Mouse (Mus musculus): ENCODE measurements around the gene Cpox. TPM values are rescaled to one million over a fixed set of nuclear protein-coding genes. Genes with fewer than 3 reads are reported as not detected.

Cpox gene
- polyA plus RNA-seq, 1 experiment from 2014 or later, result 22.0 TPM

- DNase-seq (ENCODE audit: low spot score) (no peak), ATAC-seq (replicated peaks; ENCODE audit: low FRiP score) (no peak)
- Histone ChIP-seq H3K27me3 (ENCODE audit: control insufficient read depth, insufficient read depth, low read length) (no peaks in the 10 kb centered on the region), H3K36me3 (ENCODE audit: control insufficient read depth, insufficient read depth, low read length) (no peaks in the 10 kb centered on the region), H3K4me1 (replicated peaks; ENCODE audit: control insufficient read depth, insufficient read depth, low read length) (no peaks in the 10 kb centered on the region), H3K9ac (ENCODE audit: low read length) (no peak overlapping the region), H3K27ac (ENCODE audit: low read depth, low read length) (no peak overlapping the region), H3K9me3 (ENCODE audit: control insufficient read depth, low read length) (no peaks in the 10 kb centered on the region), H3K4me3 (ENCODE audit: low read depth, low read length) (no peak overlapping the region), H3K4me2 (ENCODE audit: low read depth, low read length, severe bottlenecking) (no peak overlapping the region)
- 92% methylated on average over 6 of the region's 6 CpGs for WGBS
Observed at GRCm38 (mm10) chr16:58682046-58682445, 12.0 kb downstream of the Cpox start.

- no peaks in the 10 kb centered on the region for H3K4me1 ChIP-seq (replicated peaks; ENCODE audit: control insufficient read depth, insufficient read depth, low read length)
- DNase-seq (ENCODE audit: low spot score) (no peak), ATAC-seq (replicated peaks; ENCODE audit: low FRiP score) (no peak)
- no peak overlapping the region for H3K27ac ChIP-seq (ENCODE audit: low read depth, low read length)
- H3K4me2 ChIP-seq (ENCODE audit: low read depth, low read length, severe bottlenecking), result no peak overlapping the region
- H3K9ac ChIP-seq (ENCODE audit: low read length), result no peak overlapping the region
- no peaks in the 10 kb centered on the region for H3K9me3 ChIP-seq (ENCODE audit: control insufficient read depth, low read length)
- no peaks in the 10 kb centered on the region for H3K36me3 ChIP-seq (ENCODE audit: control insufficient read depth, insufficient read depth, low read length)
- no peaks in the 10 kb centered on the region for H3K27me3 ChIP-seq (ENCODE audit: control insufficient read depth, insufficient read depth, low read length)
- H3K4me3 ChIP-seq (ENCODE audit: low read depth, low read length), result no peak overlapping the region
- WGBS, result 77% methylated on average over 7 of the region's 7 CpGs
Observed at GRCm38 (mm10) chr16:58682870-58683269, 12.8 kb downstream of the Cpox start.

GRCm38 (mm10) chr16:58683911-58684310 lies 13.8 kb downstream of the Cpox start:
- no peaks in the 10 kb centered on the region for H3K36me3 ChIP-seq (ENCODE audit: control insufficient read depth, insufficient read depth, low read length)
- H3K27me3 ChIP-seq (ENCODE audit: control insufficient read depth, insufficient read depth, low read length), result no peaks in the 10 kb centered on the region
- no peaks in the 10 kb centered on the region for H3K9me3 ChIP-seq (ENCODE audit: control insufficient read depth, low read length)
- H3K9ac ChIP-seq (ENCODE audit: low read length), result no peak overlapping the region
- no peaks in the 10 kb centered on the region for H3K4me1 ChIP-seq (replicated peaks; ENCODE audit: control insufficient read depth, insufficient read depth, low read length)
- DNase-seq (ENCODE audit: low spot score), result no peak
- no peak overlapping the region for H3K4me3 ChIP-seq (ENCODE audit: low read depth, low read length)
- WGBS, result 90% methylated on average over 4 of the region's 4 CpGs
- no peak for ATAC-seq (replicated peaks; ENCODE audit: low FRiP score)
- no peak overlapping the region for H3K4me2 ChIP-seq (ENCODE audit: low read depth, low read length, severe bottlenecking)
- no peak overlapping the region for H3K27ac ChIP-seq (ENCODE audit: low read depth, low read length)

GRCm38 (mm10) chr16:58684537-58684936 lies 14.4 kb downstream of the Cpox start:
- Histone ChIP-seq H3K9ac (ENCODE audit: low read length) (no peak overlapping the region), H3K4me2 (ENCODE audit: low read depth, low read length, severe bottlenecking) (no peak overlapping the region), H3K9me3 (ENCODE audit: control insufficient read depth, low read length) (no peaks in the 10 kb centered on the region), H3K36me3 (ENCODE audit: control insufficient read depth, insufficient read depth, low read length) (no peaks in the 10 kb centered on the region), H3K27me3 (ENCODE audit: control insufficient read depth, insufficient read depth, low read length) (no peaks in the 10 kb centered on the region), H3K27ac (ENCODE audit: low read depth, low read length) (no peak overlapping the region), H3K4me1 (replicated peaks; ENCODE audit: control insufficient read depth, insufficient read depth, low read length) (no peaks in the 10 kb centered on the region), H3K4me3 (ENCODE audit: low read depth, low read length) (no peak overlapping the region)
- no peak for DNase-seq (ENCODE audit: low spot score)
- no peak for ATAC-seq (replicated peaks; ENCODE audit: low FRiP score)

GRCm38 (mm10) chr16:58685548-58686537 lies 15.8 kb downstream of the Cpox start:
- H3K27me3 ChIP-seq (ENCODE audit: control insufficient read depth, insufficient read depth, low read length), result no peaks in the 10 kb centered on the region
- no peak overlapping the region for H3K9ac ChIP-seq (ENCODE audit: low read length)
- ATAC-seq (replicated peaks; ENCODE audit: low FRiP score) (no peak), DNase-seq (ENCODE audit: low spot score) (no peak)
- no peak overlapping the region for H3K27ac ChIP-seq (ENCODE audit: low read depth, low read length)
- H3K4me1 ChIP-seq (replicated peaks; ENCODE audit: control insufficient read depth, insufficient read depth, low read length), result no peaks in the 10 kb centered on the region
- WGBS, result 83% methylated on average over 20 of the region's 20 CpGs
- H3K36me3 ChIP-seq (ENCODE audit: control insufficient read depth, insufficient read depth, low read length), result no peaks in the 10 kb centered on the region
- H3K4me3 ChIP-seq (ENCODE audit: low read depth, low read length), result no peak overlapping the region
- H3K4me2 ChIP-seq (ENCODE audit: low read depth, low read length, severe bottlenecking), result no peak overlapping the region
- no peaks in the 10 kb centered on the region for H3K9me3 ChIP-seq (ENCODE audit: control insufficient read depth, low read length)

GRCm38 (mm10) chr16:58688534-58688933 lies 18.4 kb downstream of the Cpox start:
- no peak overlapping the region for H3K9ac ChIP-seq (ENCODE audit: low read length)
- no peak overlapping the region for H3K4me2 ChIP-seq (ENCODE audit: low read depth, low read length, severe bottlenecking)
- H3K4me3 ChIP-seq (ENCODE audit: low read depth, low read length), result no peak overlapping the region
- H3K27me3 ChIP-seq (ENCODE audit: control insufficient read depth, insufficient read depth, low read length), result no peaks in the 10 kb centered on the region
- ATAC-seq (replicated peaks; ENCODE audit: low FRiP score), result no peak
- no peaks in the 10 kb centered on the region for H3K36me3 ChIP-seq (ENCODE audit: control insufficient read depth, insufficient read depth, low read length)
- 83% methylated on average over 1 of the region's 1 CpGs for WGBS
- H3K9me3 ChIP-seq (ENCODE audit: control insufficient read depth, low read length), result no peaks in the 10 kb centered on the region
- H3K4me1 ChIP-seq (replicated peaks; ENCODE audit: control insufficient read depth, insufficient read depth, low read length), result no peaks in the 10 kb centered on the region
- DNase-seq (ENCODE audit: low spot score), result no peak
- H3K27ac ChIP-seq (ENCODE audit: low read depth, low read length), result no peak overlapping the region

- DNase-seq (ENCODE audit: low spot score) (no peak), ATAC-seq (replicated peaks; ENCODE audit: low FRiP score) (no peak)
- Histone ChIP-seq H3K9me3 (ENCODE audit: control insufficient read depth, low read length) (no peaks in the 10 kb centered on the region), H3K36me3 (ENCODE audit: control insufficient read depth, insufficient read depth, low read length) (no peaks in the 10 kb centered on the region), H3K4me1 (replicated peaks; ENCODE audit: control insufficient read depth, insufficient read depth, low read length) (no peaks in the 10 kb centered on the region), H3K4me3 (ENCODE audit: low read depth, low read length) (no peak overlapping the region), H3K4me2 (ENCODE audit: low read depth, low read length, severe bottlenecking) (no peak overlapping the region), H3K27ac (ENCODE audit: low read depth, low read length) (no peak overlapping the region), H3K9ac (ENCODE audit: low read length) (no peak overlapping the region), H3K27me3 (ENCODE audit: control insufficient read depth, insufficient read depth, low read length) (no peaks in the 10 kb centered on the region)
- 86% methylated on average over 5 of the region's 5 CpGs for WGBS
Observed at GRCm38 (mm10) chr16:58689555-58690169, 19.6 kb downstream of the Cpox start.

GRCm38 (mm10) chr16:58690322-58690732 lies 20.2 kb downstream of the Cpox start:
- ATAC-seq (replicated peaks; ENCODE audit: low FRiP score) (no peak), DNase-seq (ENCODE audit: low spot score) (no peak)
- H3K4me1 ChIP-seq (replicated peaks; ENCODE audit: control insufficient read depth, insufficient read depth, low read length), result no peaks in the 10 kb centered on the region
- no peak overlapping the region for H3K4me3 ChIP-seq (ENCODE audit: low read depth, low read length)
- H3K36me3 ChIP-seq (ENCODE audit: control insufficient read depth, insufficient read depth, low read length), result no peaks in the 10 kb centered on the region
- H3K27me3 ChIP-seq (ENCODE audit: control insufficient read depth, insufficient read depth, low read length), result no peaks in the 10 kb centered on the region
- no peaks in the 10 kb centered on the region for H3K9me3 ChIP-seq (ENCODE audit: control insufficient read depth, low read length)
- WGBS, result 91% methylated on average over 5 of the region's 5 CpGs
- no peak overlapping the region for H3K27ac ChIP-seq (ENCODE audit: low read depth, low read length)
- H3K4me2 ChIP-seq (ENCODE audit: low read depth, low read length, severe bottlenecking), result no peak overlapping the region
- no peak overlapping the region for H3K9ac ChIP-seq (ENCODE audit: low read length)

All from forebrain, embryonic 11.5 days (tissue).